Mouse (Mus musculus): ENCODE measurements around the gene Cldn14.
A peak's percentile ranks its signal among the peaks of the same experiment; 100 is the strongest.

Cldn14 gene

DNA sequence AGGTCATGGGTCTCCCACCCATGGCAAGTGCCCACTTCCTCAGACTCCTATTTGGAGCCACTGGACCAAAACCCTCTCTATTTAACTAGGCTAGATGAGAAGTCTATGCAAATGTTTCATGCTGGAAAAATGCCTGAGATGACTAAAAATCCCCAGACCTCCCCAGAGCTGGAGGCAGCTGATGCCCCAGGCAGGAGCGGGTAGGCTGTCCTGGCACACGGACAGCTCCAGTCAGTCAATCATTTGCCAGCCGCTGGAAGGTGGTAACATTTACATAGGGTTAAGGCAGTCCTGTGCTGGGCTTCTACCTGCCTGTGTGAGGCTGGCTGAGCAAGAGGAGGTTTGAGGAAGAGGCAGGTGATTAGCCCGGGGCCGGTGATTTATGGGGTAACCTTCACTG is 96.5 kb downstream of the Cldn14 start:
- DNase-seq (ENCODE audit: low spot score in 2 of 2): no peak

DNA sequence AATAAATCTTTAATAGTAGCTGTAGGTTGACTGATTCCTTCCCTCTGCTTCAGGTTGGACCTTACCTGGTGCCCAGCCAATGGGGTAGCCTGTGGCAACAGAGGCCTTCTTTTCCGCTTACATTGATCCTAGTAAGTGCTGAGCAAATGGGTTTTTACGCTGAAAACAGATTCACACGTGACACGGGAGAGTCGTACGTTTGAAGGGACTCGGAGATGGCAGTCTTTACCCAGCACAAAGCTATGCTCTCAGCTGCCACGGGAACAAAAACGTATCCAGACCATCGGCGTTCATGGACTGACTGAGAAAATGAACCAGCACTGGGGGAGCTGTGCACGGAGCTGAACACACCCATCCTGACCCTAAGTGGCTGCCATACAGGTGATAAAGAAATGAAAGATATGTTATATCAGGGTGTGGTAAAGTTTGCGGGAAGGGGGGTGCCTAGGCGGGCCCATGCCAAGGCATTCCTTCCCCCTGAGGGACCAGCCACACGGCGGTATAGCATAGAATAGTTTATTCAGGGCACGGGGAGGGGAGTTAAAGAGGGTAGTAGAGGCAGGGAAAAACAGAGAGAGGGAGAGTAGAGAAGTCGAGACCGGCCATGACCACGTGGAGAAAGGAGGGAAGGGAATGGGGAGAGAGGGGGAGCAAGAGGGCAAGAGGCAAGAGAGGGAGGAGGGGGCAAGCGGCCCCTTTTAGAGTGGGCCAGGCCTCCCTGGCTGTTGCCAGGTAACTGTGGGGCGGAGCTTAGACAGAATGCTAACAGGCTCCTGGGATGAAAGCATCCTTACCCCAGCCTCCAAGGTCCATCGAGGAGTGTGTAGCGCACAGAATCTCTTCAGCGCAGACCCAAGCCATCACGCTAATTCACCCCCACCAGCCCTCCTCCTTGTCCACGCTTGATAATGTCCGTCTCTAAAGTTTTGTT is 97.6 kb downstream of the Cldn14 start:
- no peak for DNase-seq (ENCODE audit: low spot score in 2 of 2)

DNA sequence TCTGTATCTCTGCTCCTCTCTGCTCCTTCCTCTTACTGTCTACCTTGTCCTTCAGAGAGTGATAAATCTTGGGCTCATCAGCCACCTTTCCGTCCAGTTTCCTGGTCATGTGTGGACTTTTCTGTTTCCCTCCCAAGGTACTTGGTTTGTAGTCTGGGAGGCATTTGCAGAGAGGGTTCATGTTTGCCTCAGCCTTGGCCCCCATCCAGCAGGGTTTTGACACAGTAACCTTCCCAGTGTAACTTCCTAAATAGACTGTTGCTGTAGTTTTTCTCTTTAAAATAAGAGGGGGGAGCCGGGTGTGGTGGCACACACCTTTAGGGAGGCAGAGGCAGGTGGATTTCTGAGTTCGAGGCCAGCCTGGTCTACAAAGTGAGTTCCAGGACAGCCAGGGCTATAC is 98.7 kb downstream of the Cldn14 start:
- no peak for DNase-seq (ENCODE audit: low spot score in 2 of 2)

DNA sequence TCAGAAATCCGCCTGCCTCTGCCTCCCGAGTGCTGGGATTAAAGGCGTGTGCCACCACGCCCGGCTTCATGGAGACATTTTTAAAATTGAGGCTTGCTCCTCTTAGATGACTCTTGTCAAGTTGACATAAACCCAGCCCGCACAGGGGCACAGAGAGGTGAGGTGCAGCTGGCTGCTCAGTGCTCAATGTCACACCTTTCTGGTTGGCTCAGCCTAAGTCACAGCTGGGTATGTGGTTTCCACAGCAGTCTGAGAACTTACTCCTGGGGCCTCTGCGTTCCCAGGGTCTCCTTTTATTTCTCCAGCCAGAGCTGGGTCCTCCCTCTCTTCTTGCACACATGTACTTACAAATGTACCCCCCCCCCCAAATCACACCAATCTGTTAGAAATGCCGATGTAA is 100.4 kb downstream of the Cldn14 start:
- DNase-seq (ENCODE audit: low spot score in 2 of 2): no peak

DNA sequence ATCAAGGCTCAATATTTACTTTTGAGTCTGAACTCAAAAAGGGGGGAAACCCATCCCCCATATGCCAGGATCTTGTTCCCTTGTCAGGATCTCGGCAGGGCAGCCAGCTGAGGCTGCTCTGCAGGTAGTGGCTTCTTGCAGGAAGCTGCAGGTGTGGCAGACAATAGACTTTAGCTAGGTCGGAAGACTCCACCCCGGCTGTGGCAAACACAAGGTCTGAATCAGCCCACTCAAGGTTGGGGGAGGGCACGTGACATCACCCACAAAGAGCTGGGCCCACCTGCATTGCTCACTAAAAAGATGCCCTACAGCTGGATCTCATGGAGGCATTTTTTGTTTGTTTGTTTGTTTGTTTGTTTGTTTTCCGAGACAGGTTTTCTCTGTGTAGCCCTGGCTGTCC is 100.9 kb downstream of the Cldn14 start:
- DNase-seq (ENCODE audit: low spot score in 2 of 2): no peak

DNA sequence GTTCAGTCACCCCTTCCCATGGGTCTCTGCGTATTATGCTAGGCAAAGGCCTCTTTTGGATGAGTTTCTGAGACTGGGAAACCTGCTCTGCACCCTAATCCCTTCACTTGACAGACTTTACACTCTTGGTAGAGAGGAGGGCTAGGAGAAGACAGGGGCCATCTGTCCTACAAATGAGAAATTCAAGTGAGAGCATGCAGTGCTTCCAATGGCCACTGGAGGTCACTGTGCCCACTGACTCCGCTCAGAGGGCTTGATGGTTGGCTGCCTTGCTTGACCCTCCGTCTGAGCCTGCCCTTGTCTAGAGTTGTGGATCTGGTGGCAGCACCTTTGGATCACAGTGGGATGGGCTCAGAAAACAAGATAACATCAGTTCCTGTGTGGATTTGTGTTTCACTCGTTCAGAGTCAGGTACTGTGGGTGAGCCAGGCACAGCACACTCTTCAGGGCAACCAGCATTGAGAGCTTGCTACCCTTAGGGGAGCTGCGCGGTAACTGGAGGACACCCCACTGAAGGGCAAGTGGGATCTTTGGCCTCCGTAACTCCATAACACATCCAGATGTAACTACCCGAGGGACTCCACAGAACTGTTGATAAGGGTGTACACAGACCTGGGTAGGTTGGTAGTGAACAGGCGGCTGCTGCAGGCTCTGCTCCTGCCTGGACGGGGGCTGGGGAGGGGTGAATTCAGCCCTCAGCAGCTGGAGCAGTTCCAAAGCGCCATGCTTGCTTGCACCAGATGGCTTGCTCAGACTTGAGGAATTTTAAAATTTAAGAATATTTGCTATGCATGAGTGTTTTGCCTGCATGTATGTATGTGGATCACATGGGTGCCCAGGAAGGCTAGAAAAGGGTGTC is 102.3 kb downstream of the Cldn14 start:
- DNase-seq (ENCODE audit: low spot score in 2 of 2): peak; percentile 50 to 82

DNA sequence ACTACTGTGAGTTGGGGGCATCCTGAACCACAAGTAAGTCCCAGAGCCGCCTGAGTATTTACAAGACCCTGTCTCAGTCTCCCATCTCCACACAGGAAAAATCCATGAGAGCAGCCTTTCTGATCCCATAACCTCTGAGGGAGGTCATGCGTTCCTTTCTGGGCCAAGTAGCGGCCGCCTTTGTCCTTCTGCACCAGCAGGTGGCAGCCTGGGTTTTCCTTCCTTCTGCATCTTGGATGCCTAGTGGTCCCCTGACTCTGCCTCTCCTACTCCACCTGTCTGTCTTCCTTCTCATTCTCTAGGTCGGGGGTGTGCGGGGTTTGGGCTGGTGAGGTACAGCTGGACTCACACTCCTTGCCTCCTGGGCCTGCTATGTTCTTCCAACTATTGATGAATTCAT is 105.6 kb downstream of the Cldn14 start:
- DNase-seq (ENCODE audit: low spot score in 2 of 2): no peak

DNA sequence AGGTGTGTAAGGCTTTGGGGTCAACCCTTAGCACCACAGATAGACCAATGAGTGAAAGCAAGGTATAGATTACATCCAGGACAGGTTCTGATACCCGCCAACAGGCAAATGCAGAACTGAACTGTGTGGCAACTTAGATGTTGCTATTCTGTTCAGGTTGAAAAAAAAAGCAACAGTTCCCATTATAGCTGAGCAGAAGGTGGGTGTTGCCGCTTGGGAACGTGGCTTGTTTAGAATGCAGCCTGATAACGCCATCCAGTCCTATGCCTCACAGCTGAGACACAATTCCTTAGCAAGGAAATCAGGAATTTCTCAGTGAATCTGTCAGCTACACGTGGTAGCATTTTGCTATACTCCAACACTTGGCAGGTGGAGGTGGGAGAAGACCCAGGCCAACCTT is 115.4 kb downstream of the Cldn14 start:
- DNase-seq (ENCODE audit: low spot score in 2 of 2): no peak

DNA sequence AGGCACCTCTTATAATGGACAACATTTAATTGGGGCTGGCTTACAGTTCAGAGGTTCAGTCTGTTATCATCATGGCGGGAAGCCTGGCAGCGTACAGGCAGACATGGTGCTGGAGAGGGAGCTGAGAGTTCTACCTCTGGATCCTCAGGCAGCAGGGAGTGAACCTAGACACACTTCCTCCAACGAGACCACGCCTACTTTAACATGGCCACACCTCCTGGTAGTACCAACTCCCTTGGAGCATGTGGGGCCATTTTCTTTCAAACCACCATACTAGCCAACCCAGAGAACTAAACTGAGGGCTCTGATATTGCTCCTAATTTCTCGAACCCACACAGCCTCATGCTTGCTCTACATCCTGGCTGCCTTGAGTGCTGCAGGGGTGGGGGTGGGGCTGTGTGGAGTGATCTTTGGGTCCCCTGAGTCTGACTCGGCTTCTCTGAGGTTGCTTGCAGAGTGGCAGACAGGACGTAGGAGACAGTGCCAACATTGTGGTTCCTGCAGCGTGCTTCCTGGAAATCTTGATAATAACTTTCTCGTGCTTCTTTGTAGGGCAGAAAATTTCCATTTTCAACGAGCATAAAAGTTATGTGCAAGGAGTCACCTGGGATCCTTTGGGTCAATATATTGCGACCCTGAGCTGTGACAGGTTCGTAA is 117.6 kb downstream of the Cldn14 start:
- DNase-seq (ENCODE audit: low spot score in 2 of 2): no peak

DNA sequence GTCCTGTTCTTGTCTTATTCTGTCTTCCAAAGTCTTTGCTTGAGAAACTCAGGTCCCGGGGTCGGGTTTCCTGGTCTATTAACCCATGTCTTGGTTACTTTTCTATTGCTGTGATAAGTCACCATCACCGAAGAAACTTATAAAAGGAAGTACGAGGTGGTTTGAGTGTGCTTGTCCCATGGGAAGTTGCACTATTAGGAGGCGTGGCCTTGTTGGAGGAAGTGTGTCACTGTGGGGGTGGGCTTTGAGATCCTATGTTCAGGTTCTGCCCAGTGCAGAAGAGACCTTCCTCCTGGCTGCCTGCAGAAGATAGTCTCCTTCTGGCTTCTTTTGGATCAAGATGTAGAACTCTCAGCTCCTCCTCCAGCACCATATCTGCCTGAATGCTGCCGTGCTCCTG is 120.2 kb downstream of the Cldn14 start:
- no peak for DNase-seq (ENCODE audit: low spot score in 2 of 2)

DNA sequence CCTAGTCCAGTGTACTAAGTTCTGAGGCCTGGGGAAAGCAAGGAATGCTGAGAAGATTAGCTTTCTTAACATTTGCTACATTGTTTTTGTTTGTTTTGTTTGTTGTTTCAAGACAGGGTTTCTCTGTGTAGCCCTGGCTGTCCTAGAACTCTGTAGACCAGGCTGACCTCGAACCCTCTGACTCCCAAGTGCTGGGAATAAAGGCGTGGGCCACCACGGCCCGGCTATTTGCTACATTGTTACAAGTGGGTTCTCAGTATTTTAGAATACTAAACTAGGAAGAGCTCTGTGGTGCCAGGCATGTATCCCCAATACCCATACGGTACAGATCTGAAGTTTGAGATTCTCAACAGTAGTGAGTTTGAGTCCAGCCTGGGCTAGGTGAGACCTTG is 123.9 kb downstream of the Cldn14 start:
- DNase-seq (ENCODE audit: low spot score in 2 of 2): no peak

DNA sequence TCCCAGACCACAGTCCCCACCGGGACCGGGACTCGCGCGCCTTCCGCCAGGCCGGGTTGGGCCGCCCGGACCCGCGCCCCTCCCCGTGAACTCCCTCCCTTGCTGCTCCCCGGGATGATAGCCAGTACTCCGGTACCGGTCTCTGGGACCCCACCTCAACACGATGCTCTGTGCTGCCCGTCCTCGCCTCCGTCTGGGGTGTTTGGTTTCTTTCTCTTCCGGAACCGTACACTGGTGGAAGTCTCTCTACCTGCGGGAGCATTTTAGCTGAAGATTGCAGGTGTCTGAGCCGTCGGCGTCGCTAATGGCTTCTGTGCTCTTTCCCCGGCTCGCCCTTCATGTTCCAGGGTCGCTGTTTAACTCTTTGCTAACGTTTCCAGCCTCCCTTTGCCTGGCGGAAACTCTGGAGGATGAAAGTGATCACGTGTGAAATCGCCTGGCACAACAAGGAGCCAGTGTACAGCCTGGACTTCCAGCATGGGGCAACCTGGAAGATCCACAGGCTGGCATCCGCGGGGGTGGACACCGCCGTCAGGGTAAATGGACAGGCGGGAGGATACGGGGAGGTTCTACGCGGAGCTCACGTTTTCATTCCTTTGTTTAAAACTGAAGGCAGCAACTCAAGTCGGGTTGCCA is 124.4 kb downstream of the Cldn14 start:
- peak; percentile 26 to 72 for DNase-seq (ENCODE audit: low spot score in 2 of 2)

DNA sequence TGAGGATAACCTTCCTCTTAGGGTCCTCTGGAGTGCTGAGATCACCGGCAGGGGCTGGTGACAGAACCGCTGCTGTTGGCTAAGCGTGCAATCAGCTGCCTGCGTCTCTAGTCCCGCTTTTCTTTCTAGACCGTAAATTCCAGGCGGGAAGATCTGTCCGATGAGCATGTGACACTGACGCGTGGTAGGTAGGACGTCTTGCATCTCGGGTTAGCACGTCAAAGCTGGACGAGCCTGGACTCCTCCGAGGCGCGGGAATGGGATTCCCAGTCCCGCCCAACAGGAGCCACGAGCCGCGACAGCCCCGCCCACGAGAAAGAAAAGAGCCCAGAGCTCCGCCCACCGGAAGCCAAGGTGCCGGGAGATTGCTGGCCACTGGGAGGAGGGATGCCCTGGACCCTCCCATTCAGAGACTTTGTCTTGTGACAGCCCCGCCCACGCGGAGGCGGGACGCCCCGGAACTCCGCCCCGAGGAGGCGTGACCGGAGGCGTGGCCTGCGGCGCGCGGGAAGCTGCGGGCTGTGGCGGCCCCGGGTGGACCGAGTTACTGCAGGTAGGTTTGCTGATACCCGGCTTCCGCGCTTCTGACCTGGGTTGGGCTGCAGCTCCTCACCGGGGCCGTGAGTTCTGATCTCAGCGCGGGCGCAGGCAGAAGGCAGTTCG is 125.1 kb downstream of the Cldn14 start, which contains the start of gene Chaf1b:
Gene Chaf1b (plus strand): TSS at position 479 of the 663 bp plus-strand sequence.
- DNase-seq (ENCODE audit: low spot score in 2 of 2): peak; percentile 99 to 100

DNA sequence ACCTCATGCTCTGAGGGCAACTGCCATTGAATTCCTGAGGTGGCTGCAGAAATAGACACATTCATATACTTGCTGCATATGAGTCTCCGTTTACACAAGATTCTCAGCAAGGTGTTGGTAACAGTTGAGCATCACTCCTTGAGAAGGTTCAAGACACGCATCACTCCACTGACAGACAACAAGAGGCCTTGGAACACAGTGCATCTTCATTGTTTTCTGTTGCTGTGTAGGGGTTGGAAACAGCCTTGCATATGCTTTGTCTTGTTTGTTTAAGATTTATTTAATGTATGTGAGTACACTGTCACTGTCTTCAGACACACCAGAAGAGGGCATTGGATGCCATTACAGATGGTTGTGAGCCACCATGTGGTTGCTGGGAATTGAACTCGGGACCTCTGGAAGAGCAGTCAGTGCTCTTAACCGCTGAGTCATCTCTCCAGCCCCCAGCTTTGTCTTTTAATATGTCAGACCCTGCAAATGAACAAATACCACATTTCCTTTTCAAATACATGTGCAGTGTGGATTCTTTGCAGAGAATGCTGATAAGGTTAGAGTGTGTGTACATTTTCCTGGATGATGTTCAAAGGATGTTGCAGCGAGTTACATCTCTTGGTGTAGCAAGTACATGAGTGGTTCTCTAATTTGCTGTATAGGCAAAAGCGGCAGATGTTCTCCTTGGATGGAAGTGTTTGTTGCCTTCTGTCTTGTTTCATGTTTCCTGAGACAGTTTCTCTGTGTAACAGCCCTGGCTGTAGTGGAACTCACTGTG is 130.8 kb downstream of the Cldn14 start:
- no peak for DNase-seq (ENCODE audit: low spot score in 2 of 2)

DNA sequence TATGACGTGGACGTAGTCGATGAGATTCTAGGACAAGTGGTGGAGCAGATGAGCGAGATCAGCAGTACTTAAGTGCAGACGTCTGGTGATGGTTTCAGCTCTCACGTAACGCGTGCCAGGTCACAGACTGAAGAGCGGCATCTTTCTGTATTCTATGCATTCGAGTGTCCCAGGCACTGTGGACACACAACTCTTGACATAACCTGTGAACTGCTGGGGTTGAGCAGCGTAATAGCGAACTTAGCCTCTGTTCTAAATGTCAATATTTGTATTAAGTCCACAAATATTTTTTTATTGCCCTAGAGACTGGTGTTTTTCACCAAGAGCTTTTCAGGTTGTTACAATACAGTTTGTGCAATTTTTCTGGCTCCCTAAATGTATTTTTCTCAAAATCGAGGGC is 133.8 kb downstream of the Cldn14 start:
- DNase-seq (ENCODE audit: low spot score in 2 of 2): no peak
